25 mouse cellular contexts compared by ENCODE assay signal in the genomic region with DNA sequence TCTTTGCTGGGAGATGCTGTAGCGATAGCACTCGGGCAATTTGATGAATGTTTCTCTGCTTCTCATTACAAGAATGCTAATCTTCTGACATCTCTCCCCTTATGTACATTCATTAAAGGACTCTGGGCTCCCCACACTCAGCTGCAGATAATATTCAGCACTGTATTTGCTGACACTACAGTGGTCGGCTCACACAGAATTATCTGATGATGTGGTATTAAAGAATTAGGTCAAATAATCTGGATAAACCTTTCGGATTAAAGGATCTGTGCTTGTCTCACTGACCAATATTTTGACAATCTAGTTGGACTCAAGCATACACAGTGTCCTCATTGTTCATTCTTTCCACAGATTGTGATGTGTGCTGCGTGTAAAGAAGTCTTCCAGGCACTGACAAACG.
"Had no signal": no experiment of that assay in that cellular context is flagged by ENCODE, and none has a peak within 500 bp of the region (broad histone marks: within the 10 kb centered on the region; RNA-seq: fewer than 3 reads in every experiment).

No protein-coding gene starts in this region.

- H3K4me2 ChIP-seq: heart, embryonic 11.5 days; heart, embryonic 13.5 days; heart, embryonic 15.5 days; hindbrain, embryonic 13.5 days; hindbrain, embryonic 15.5 days; kidney, embryonic 15.5 days; limb, embryonic 12.5 days; liver, embryonic 11.5 days had no signal

- H3K4me1 ChIP-seq: heart, embryonic 13.5 days; heart, embryonic 15.5 days; hindbrain, embryonic 13.5 days; hindbrain, embryonic 15.5 days; limb, embryonic 10.5 days; limb, embryonic 12.5 days had no signal

- H3K4me3 ChIP-seq: heart, embryonic 13.5 days; heart, embryonic 15.5 days; hindbrain, embryonic 13.5 days; hindbrain, embryonic 15.5 days; kidney, embryonic 15.5 days; left cerebral cortex, adult 2 months; limb, embryonic 10.5 days; limb, embryonic 12.5 days had no signal

- H3K27me3 ChIP-seq: heart, embryonic 15.5 days; hindbrain, embryonic 13.5 days; hindbrain, embryonic 15.5 days; kidney, embryonic 15.5 days had no signal

- ATAC-seq: hindbrain, postnatal 0 days; intestine, embryonic 16.5 days had no signal

- H3K9me3 ChIP-seq: heart, embryonic 15.5 days; hindbrain, embryonic 13.5 days; hindbrain, embryonic 15.5 days; kidney, embryonic 15.5 days; limb, embryonic 10.5 days; limb, embryonic 12.5 days had no signal

- DNase-seq: gastrocnemius, postnatal 14 days; gastrocnemius, postnatal 36 days; heart, adult 18-20 months; heart, postnatal 14 days; heart, postnatal 36 days; kidney, adult 11 months; kidney, adult 2 months; kidney, adult 9 months; kidney, postnatal 14 days; kidney, postnatal 36 days; layer of hippocampus, adult 9-11 months; liver had no signal

- H3K9ac ChIP-seq: heart, embryonic 13.5 days; heart, embryonic 15.5 days; hindbrain, embryonic 13.5 days; hindbrain, embryonic 15.5 days; kidney, embryonic 15.5 days; limb, embryonic 12.5 days had no signal

- H3K27ac ChIP-seq: heart, embryonic 13.5 days; heart, embryonic 15.5 days; hindbrain, embryonic 13.5 days; hindbrain, embryonic 15.5 days; hindbrain, postnatal 0 days; kidney, embryonic 15.5 days; kidney, postnatal 0 days; left cerebral cortex, adult 2 months; limb, embryonic 10.5 days; limb, embryonic 12.5 days had no signal

- H3K36me3 ChIP-seq: heart, embryonic 13.5 days; heart, embryonic 15.5 days; hindbrain, embryonic 13.5 days; hindbrain, embryonic 15.5 days; kidney, embryonic 15.5 days; limb, embryonic 10.5 days; limb, embryonic 12.5 days had no signal
